9 mouse cellular contexts compared by ENCODE assay signal in the genomic region with DNA sequence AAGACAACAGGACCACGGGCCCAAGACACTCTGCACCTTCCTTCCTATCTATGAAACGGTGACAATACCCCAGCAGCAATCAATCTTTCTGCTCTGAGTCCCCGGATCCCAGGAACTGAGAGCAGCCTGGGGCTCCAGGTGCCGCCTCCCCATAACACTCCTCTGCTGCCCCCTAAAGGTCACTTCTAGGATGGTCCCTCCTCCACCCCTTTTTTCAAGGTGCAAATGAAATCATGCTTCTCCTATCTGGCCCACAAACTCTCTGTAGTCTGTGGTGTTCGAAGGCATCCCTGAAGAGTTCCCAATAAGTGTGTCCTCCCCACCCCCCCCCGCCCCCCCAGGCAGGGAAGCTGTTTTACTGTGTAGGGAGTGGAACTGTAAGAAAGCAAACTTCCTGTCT.
DNase-seq lines count a peak whose midpoint lies in the region; ATAC-seq and TF ChIP-seq lines count a peak whose summit lies in the region.
"Had no signal": no experiment of that assay in that cellular context is flagged by ENCODE, and none has a peak within 500 bp of the region (broad histone marks: within the 10 kb centered on the region; RNA-seq: fewer than 3 reads in every experiment).

No protein-coding gene starts in this region.

- 3% methylated on average over 6 of the region's 6 CpGs for WGBS in heart, postnatal 0 days
- 5% methylated on average over 6 of the region's 6 CpGs for WGBS in heart, embryonic 12.5 days
- WGBS in forebrain, embryonic 11.5 days = 15% methylated on average over 6 of the region's 6 CpGs
- WGBS in intestine, postnatal 0 days = 2% methylated on average over 6 of the region's 6 CpGs
- 6% methylated on average over 6 of the region's 6 CpGs for WGBS in midbrain, postnatal 0 days
- WGBS in stomach, postnatal 0 days = 4% methylated on average over 6 of the region's 6 CpGs

- H3K9ac ChIP-seq in heart, postnatal 0 days (replicated peaks; ENCODE audit: low read depth, low read length) = no peak overlapping the region
- H3K9ac ChIP-seq in heart, embryonic 12.5 days = no peak overlapping the region
- H3K9ac ChIP-seq in forebrain, embryonic 11.5 days (ENCODE audit: low read length) = no peak overlapping the region
- H3K9ac ChIP-seq in intestine, postnatal 0 days (ENCODE audit: low read depth, low read length) = no peak overlapping the region
- H3K9ac ChIP-seq in midbrain, postnatal 0 days (replicated peaks; ENCODE audit: low read length, poor library complexity, severe bottlenecking) = no peak overlapping the region
- no peak overlapping the region for H3K9ac ChIP-seq in stomach, postnatal 0 days (ENCODE audit: low read length)
- H3K9ac ChIP-seq: limb, embryonic 13.5 days had no signal

- 0 out of 2 replicates have a peak, but pooled peaks cover 5% of the 10 kb centered on the region for H3K27me3 ChIP-seq in heart, postnatal 0 days (ENCODE audit: control insufficient read depth, insufficient read depth, low read length)
- H3K27me3 ChIP-seq in heart, embryonic 12.5 days (replicated peaks) = peaks cover 5% of the 10 kb centered on the region; the same call in 1 of the 2 replicates
- H3K27me3 ChIP-seq in forebrain, embryonic 11.5 days (ENCODE audit: control insufficient read depth, insufficient read depth, low read length) = no peaks in the 10 kb centered on the region
- no peaks in the 10 kb centered on the region for H3K27me3 ChIP-seq in intestine, postnatal 0 days (replicated peaks; ENCODE audit: control insufficient read depth, insufficient read depth, low read length)
- H3K27me3 ChIP-seq in midbrain, postnatal 0 days (ENCODE audit: insufficient read depth, low read length) = no peaks in the 10 kb centered on the region
- H3K27me3 ChIP-seq in stomach, postnatal 0 days (ENCODE audit: control insufficient read depth, insufficient read depth, low read length) = no peaks in the 10 kb centered on the region

- intact Hi-C loops in left cerebral cortex, postnatal 36 days (cut with DNase I) = loop anchor here (2.0 to 10.0 kb wide), 3 partner anchors 136 to 322 kb away; no protein-coding TSS in a partner anchor

- TF ChIP-seq CTCF in heart, postnatal 0 days (IDR thresholded peaks at IDR 0.05; ENCODE audit: low read depth) = peak; percentile 86
- peak; percentile 88 for TF ChIP-seq CTCF in intestine, postnatal 0 days (IDR thresholded peaks at IDR 0.05; ENCODE audit: low read depth)
- TF ChIP-seq CTCF in midbrain, postnatal 0 days (IDR thresholded peaks at IDR 0.05) = peak; percentile 77
- peak; percentile 87 for TF ChIP-seq CTCF in stomach, postnatal 0 days (IDR thresholded peaks at IDR 0.05; ENCODE audit: low read depth)

- TF ChIP-seq EP300 in heart, postnatal 0 days (IDR thresholded peaks at IDR 0.05; ENCODE audit: low read depth) = no peak
- TF ChIP-seq EP300 in stomach, postnatal 0 days (optimal IDR thresholded peaks at IDR 0.05) = no peak

- H3K27ac ChIP-seq in heart, postnatal 0 days (ENCODE audit: low read depth) = no peak overlapping the region
- H3K27ac ChIP-seq in heart, embryonic 12.5 days (ENCODE audit: poor library complexity, severe bottlenecking) = no peak overlapping the region
- H3K27ac ChIP-seq in forebrain, embryonic 11.5 days (ENCODE audit: low read depth, low read length) = no peak overlapping the region
- H3K27ac ChIP-seq in intestine, postnatal 0 days (ENCODE audit: low read depth, low read length) = no peak overlapping the region
- no peak overlapping the region for H3K27ac ChIP-seq in midbrain, postnatal 0 days (ENCODE audit: low read depth, low read length)
- H3K27ac ChIP-seq in stomach, postnatal 0 days (replicated peaks) = no peak overlapping the region
- H3K27ac ChIP-seq: limb, embryonic 13.5 days had no signal

- H3K36me3 ChIP-seq in heart, postnatal 0 days (replicated peaks; ENCODE audit: control insufficient read depth, insufficient read depth, low read length) = no peaks in the 10 kb centered on the region
- H3K36me3 ChIP-seq in heart, embryonic 12.5 days = no peaks in the 10 kb centered on the region
- no peaks in the 10 kb centered on the region for H3K36me3 ChIP-seq in forebrain, embryonic 11.5 days (ENCODE audit: control insufficient read depth, insufficient read depth, low read length)
- no peaks in the 10 kb centered on the region for H3K36me3 ChIP-seq in intestine, postnatal 0 days (ENCODE audit: control insufficient read depth, insufficient read depth)
- H3K36me3 ChIP-seq in midbrain, postnatal 0 days (ENCODE audit: insufficient read depth, low read length) = no peaks in the 10 kb centered on the region
- H3K36me3 ChIP-seq in stomach, postnatal 0 days (ENCODE audit: control insufficient read depth, insufficient read depth, low read length) = no peaks in the 10 kb centered on the region
- H3K36me3 ChIP-seq: limb, embryonic 13.5 days had no signal

- no peaks in the 10 kb centered on the region for H3K4me1 ChIP-seq in heart, postnatal 0 days (ENCODE audit: control insufficient read depth, insufficient read depth)
- no peaks in the 10 kb centered on the region; the same call in 1 of the 2 replicates for H3K4me1 ChIP-seq in heart, embryonic 12.5 days (replicated peaks)
- H3K4me1 ChIP-seq in forebrain, embryonic 11.5 days (replicated peaks; ENCODE audit: control insufficient read depth, insufficient read depth, low read length) = no peaks in the 10 kb centered on the region
- H3K4me1 ChIP-seq in intestine, postnatal 0 days (replicated peaks; ENCODE audit: control insufficient read depth, insufficient read depth, low read length) = no peaks in the 10 kb centered on the region
- H3K4me1 ChIP-seq in midbrain, postnatal 0 days (ENCODE audit: insufficient read depth, low read length) = no peaks in the 10 kb centered on the region
- no peaks in the 10 kb centered on the region for H3K4me1 ChIP-seq in stomach, postnatal 0 days (replicated peaks; ENCODE audit: control insufficient read depth, insufficient read depth)

- peak; percentile 57 for DNase-seq in heart, postnatal 0 days (ENCODE audit: low spot score)
- peak; percentile 28 for DNase-seq in c-Kit-positive CD71-positive TER-119-negative erythroid progenitor cells, embryonic 14.5 days (ENCODE audit: low read depth)
- peak; percentile 82 for DNase-seq in forebrain, embryonic 11.5 days (ENCODE audit: low spot score)
- peak; percentile 31 to 36 for DNase-seq in left cerebral cortex, postnatal 36 days (ENCODE audit: low spot score in 2 of 2)
- DNase-seq in midbrain, postnatal 0 days (ENCODE audit: low spot score) = peak; percentile 65
- DNase-seq in stomach, postnatal 0 days (ENCODE audit: low spot score) = peak; percentile 74

- no peak overlapping the region for H3K4me3 ChIP-seq in heart, postnatal 0 days (ENCODE audit: low read depth, low read length)
- H3K4me3 ChIP-seq in heart, embryonic 12.5 days = no peak overlapping the region
- H3K4me3 ChIP-seq in forebrain, embryonic 11.5 days (ENCODE audit: low read depth, low read length) = no peak overlapping the region
- H3K4me3 ChIP-seq in intestine, postnatal 0 days (ENCODE audit: low read depth, low read length) = no peak overlapping the region
- no peak overlapping the region for H3K4me3 ChIP-seq in midbrain, postnatal 0 days (ENCODE audit: low read depth, low read length)
- no peak overlapping the region for H3K4me3 ChIP-seq in stomach, postnatal 0 days (ENCODE audit: low read depth, low read length)
- H3K4me3 ChIP-seq: limb, embryonic 13.5 days had no signal

- 0 out of 2 replicates have a peak, but pooled peaks have one; percentile 35 for ATAC-seq in heart, postnatal 0 days (ENCODE audit: insufficient read depth, low read depth)
- ATAC-seq in heart, embryonic 12.5 days (ENCODE audit: insufficient number of reproducible peaks, low FRiP score) = no peak; the same call in 1 of the 2 replicates
- peak; percentile 39; the same call in 1 of the 2 replicates for ATAC-seq in forebrain, embryonic 11.5 days (replicated peaks; ENCODE audit: low FRiP score)
- ATAC-seq in intestine, postnatal 0 days = peak; percentile 51; the same call in 1 of the 2 replicates
- ATAC-seq in midbrain, postnatal 0 days (ENCODE audit: low FRiP score) = no peak; the same call in 1 of the 2 replicates
- ATAC-seq in stomach, postnatal 0 days (ENCODE audit: low FRiP score, low TSS enrichment) = peak; percentile 68

- no peaks in the 10 kb centered on the region for H3K9me3 ChIP-seq in heart, postnatal 0 days (replicated peaks; ENCODE audit: control insufficient read depth, low read length)
- no peaks in the 10 kb centered on the region for H3K9me3 ChIP-seq in heart, embryonic 12.5 days (replicated peaks)
- no peaks in the 10 kb centered on the region for H3K9me3 ChIP-seq in forebrain, embryonic 11.5 days (ENCODE audit: control insufficient read depth, low read length)
- H3K9me3 ChIP-seq in intestine, postnatal 0 days (ENCODE audit: control insufficient read depth) = no peaks in the 10 kb centered on the region
- H3K9me3 ChIP-seq in midbrain, postnatal 0 days (ENCODE audit: low read length) = no peaks in the 10 kb centered on the region
- H3K9me3 ChIP-seq in stomach, postnatal 0 days (ENCODE audit: control insufficient read depth, low read length) = no peaks in the 10 kb centered on the region
- H3K9me3 ChIP-seq: limb, embryonic 13.5 days had no signal

- H3K4me2 ChIP-seq in heart, postnatal 0 days (ENCODE audit: low read depth, low read length) = no peak overlapping the region
- no peak overlapping the region for H3K4me2 ChIP-seq in heart, embryonic 12.5 days
- no peak overlapping the region for H3K4me2 ChIP-seq in forebrain, embryonic 11.5 days (ENCODE audit: low read depth, low read length, severe bottlenecking)
- H3K4me2 ChIP-seq in intestine, postnatal 0 days (replicated peaks; ENCODE audit: low read depth) = no peak overlapping the region
- no peak overlapping the region for H3K4me2 ChIP-seq in midbrain, postnatal 0 days (ENCODE audit: low read depth, low read length, poor library complexity, severe bottlenecking)
- no peak overlapping the region for H3K4me2 ChIP-seq in stomach, postnatal 0 days (replicated peaks; ENCODE audit: low read depth)
- H3K4me2 ChIP-seq: limb, embryonic 13.5 days had no signal

Comparison
In these comparisons a context has a peak if more than half of its experiments do, and no peak if none do; other contexts are left out.
1. ATAC-seq: peak in heart, postnatal 0 days (single experiment), forebrain, embryonic 11.5 days (single experiment), intestine, postnatal 0 days (single experiment) and stomach, postnatal 0 days (single experiment); none in heart, embryonic 12.5 days (single experiment) and midbrain, postnatal 0 days (single experiment).
2. DNase-seq: peak in every context shown above with its lines; median percentile 82 in forebrain, embryonic 11.5 days; 74 in stomach, postnatal 0 days; 65 in midbrain, postnatal 0 days; 57 in heart, postnatal 0 days; 34 in left cerebral cortex, postnatal 36 days; 28 in c-Kit-positive CD71-positive TER-119-negative erythroid progenitor cells, embryonic 14.5 days.
3. Peak in every context shown above with its lines, with median percentiles within 50 percentile points of each other: CTCF ChIP-seq.